In genomic region chr2:28169336-28169735, GRCm38 (mm10) we compare ENCODE assay signal across 14 mouse cellular contexts. TPM values are rescaled to one million over a fixed set of nuclear protein-coding genes. Genes with fewer than 3 reads are reported as not detected.
DNase-seq lines count a peak whose midpoint lies in the region; ATAC-seq lines count a peak whose summit lies in the region.
"Had no signal": no experiment of that assay in that cellular context is flagged by ENCODE, and none has a peak within 500 bp of the region (broad histone marks: within the 10 kb centered on the region; RNA-seq: fewer than 3 reads in every experiment).

No protein-coding gene starts in this region.

- intact Hi-C loops in heart, postnatal 14 days (cut with DNase I), result no loop called here

- no peak for ATAC-seq in midbrain, embryonic 14.5 days (ENCODE audit: low FRiP score, low TSS enrichment)
- ATAC-seq in midbrain, embryonic 11.5 days (ENCODE audit: low FRiP score), result no peak
- ATAC-seq: Patski had no signal

- 68% methylated on average over 12 of the region's 12 CpGs for WGBS in midbrain, embryonic 14.5 days
- WGBS in midbrain, embryonic 11.5 days, result 77% methylated on average over 12 of the region's 12 CpGs

- no peak overlapping the region; the same call in 1 of the 2 replicates for H3K27ac ChIP-seq in midbrain, embryonic 14.5 days (replicated peaks; ENCODE audit: low read depth, low read length)
- H3K27ac ChIP-seq in midbrain, embryonic 11.5 days (ENCODE audit: low read depth, low read length), result no peak overlapping the region
- H3K27ac ChIP-seq: heart, embryonic 10.5 days; kidney, embryonic 15.5 days; limb, embryonic 15.5 days; lung, embryonic 15.5 days had no signal

- H3K9ac ChIP-seq in midbrain, embryonic 14.5 days (replicated peaks; ENCODE audit: low read length), result no peak overlapping the region; the same call in 1 of the 2 replicates
- no peak overlapping the region for H3K9ac ChIP-seq in midbrain, embryonic 11.5 days (ENCODE audit: low read length)
- H3K9ac ChIP-seq: kidney, embryonic 15.5 days; limb, embryonic 15.5 days; lung, embryonic 15.5 days had no signal

- no peak overlapping the region for H3K4me2 ChIP-seq in midbrain, embryonic 14.5 days (ENCODE audit: low read length)
- no peak overlapping the region for H3K4me2 ChIP-seq in midbrain, embryonic 11.5 days
- H3K4me2 ChIP-seq: kidney, embryonic 15.5 days; limb, embryonic 15.5 days; lung, embryonic 15.5 days had no signal

- H3K9me3 ChIP-seq in midbrain, embryonic 14.5 days (ENCODE audit: control insufficient read depth, low read length), result no peaks in the 10 kb centered on the region
- no peaks in the 10 kb centered on the region for H3K9me3 ChIP-seq in midbrain, embryonic 11.5 days (ENCODE audit: control insufficient read depth, low read length)
- H3K9me3 ChIP-seq: heart, embryonic 10.5 days; kidney, embryonic 15.5 days; limb, embryonic 15.5 days; lung, embryonic 15.5 days had no signal

- peak; percentile 17 for DNase-seq in midbrain, embryonic 14.5 days
- no peak for DNase-seq in midbrain, embryonic 11.5 days (ENCODE audit: low spot score, missing footprints)
- DNase-seq in frontal cortex, postnatal 36 days (ENCODE audit: low spot score in 2 of 2), result peak; percentile 71 to 88
- peak; percentile 46 to 94 for DNase-seq in left cerebral cortex, adult 8-10 months (ENCODE audit: low spot score in 2 of 2)
- peak; percentile 79 for DNase-seq in right cerebral cortex, postnatal 25 days
- DNase-seq in heart, adult 18-20 months, result no peak
- no peak for DNase-seq in thymus, adult 18-20 months
- DNase-seq in heart, postnatal 14 days, result no peak
- DNase-seq: cerebellum, adult 11 months had no signal

- H3K4me1 ChIP-seq in midbrain, embryonic 14.5 days (ENCODE audit: control insufficient read depth, insufficient read depth, low read length), result peaks cover 10% of the 10 kb centered on the region; the same call in 1 of the 2 replicates
- no peaks in the 10 kb centered on the region for H3K4me1 ChIP-seq in midbrain, embryonic 11.5 days (ENCODE audit: control insufficient read depth, insufficient read depth, low read length)
- H3K4me1 ChIP-seq: heart, embryonic 10.5 days; limb, embryonic 15.5 days had no signal

- H3K36me3 ChIP-seq in midbrain, embryonic 14.5 days (ENCODE audit: control insufficient read depth, insufficient read depth, low read length), result no peaks in the 10 kb centered on the region
- no peaks in the 10 kb centered on the region for H3K36me3 ChIP-seq in midbrain, embryonic 11.5 days (ENCODE audit: control insufficient read depth, insufficient read depth, low read length)
- H3K36me3 ChIP-seq: heart, embryonic 10.5 days; kidney, embryonic 15.5 days; limb, embryonic 15.5 days; lung, embryonic 15.5 days had no signal

- H3K4me3 ChIP-seq in midbrain, embryonic 14.5 days (replicated peaks; ENCODE audit: low read depth, low read length), result no peak overlapping the region
- no peak overlapping the region for H3K4me3 ChIP-seq in midbrain, embryonic 11.5 days (ENCODE audit: low read depth, low read length)
- H3K4me3 ChIP-seq: heart, embryonic 10.5 days; kidney, embryonic 15.5 days; limb, embryonic 15.5 days; lung, embryonic 15.5 days had no signal

- no peaks in the 10 kb centered on the region for H3K27me3 ChIP-seq in midbrain, embryonic 14.5 days (ENCODE audit: control insufficient read depth, insufficient read depth, low read length)
- H3K27me3 ChIP-seq in midbrain, embryonic 11.5 days (ENCODE audit: control insufficient read depth, insufficient read depth, low read length), result no peaks in the 10 kb centered on the region
- H3K27me3 ChIP-seq: kidney, embryonic 15.5 days; limb, embryonic 15.5 days; lung, embryonic 15.5 days had no signal

RNA-seq across cellular contexts. Expression of gene Olfm1, which starts 23.5 kb away (rescaled TPM):
- polyA plus RNA-seq in midbrain, embryonic 14.5 days (2014; fragmentation: Nextera tagmentation; extraction: Ambion mirVana), result 295 and 301 TPM in 2 replicates
- 60.7 and 68.6 TPM in 2 replicates for polyA plus RNA-seq in midbrain, embryonic 11.5 days (2014; fragmentation: Nextera tagmentation; extraction: Ambion mirVana)
- 1,000 to 10,000 TPM; 1,109 to 1,183 (median 1,132) TPM for total RNA-seq in left cerebral cortex, adult 8-10 months (2022)
- total RNA-seq in heart, adult 18-20 months (2021), result 10 to 100 TPM in 1 of 2 experiments, 1 to 10 TPM in 1; 9.4 to 10.3 TPM
- 1 to 10 TPM; 7.3 to 9.5 TPM for total RNA-seq in heart, postnatal 14 days (2021)

Comparison
In these comparisons a context has a peak if more than half of its experiments do, and no peak if none do; other contexts are left out.
1. DNase-seq: peak in midbrain, embryonic 14.5 days (single experiment), frontal cortex, postnatal 36 days (2 of 2), left cerebral cortex, adult 8-10 months (2 of 2) and right cerebral cortex, postnatal 25 days (single experiment); none in midbrain, embryonic 11.5 days (single experiment), heart, adult 18-20 months (0 of 2), thymus, adult 18-20 months (0 of 2) and heart, postnatal 14 days (0 of 2).
2. RNA of gene Olfm1, which starts 23.5 kb away (total RNA-seq): 1,109 to 1,183 TPM in left cerebral cortex, adult 8-10 months; 9.4 to 10.3 TPM in heart, adult 18-20 months and 7.3 to 9.5 TPM in heart, postnatal 14 days; every median in the first group is over 10 times any median in the second.